Mouse (Mus musculus) heart, postnatal 4 days (tissue): Measurements from ENCODE around the gene Rbm24. TPM values are rescaled to one million over a fixed set of nuclear protein-coding genes. Genes with fewer than 3 reads are reported as not detected.

ENCODE experiments used
- DNase-seq: peaks from one replicate; pipeline ENCODE4 v3.0.0; 2021
- total RNA-seq, 2 experiments: library from RNA; stranded (reverse); gene quantifications; 2 replicates each; pipeline ENCODE4 v1.2.3; 2021

Gene Rbm24
- total RNA-seq, 2 experiments from 2014 or later = 262 to 288 TPM

DNA sequence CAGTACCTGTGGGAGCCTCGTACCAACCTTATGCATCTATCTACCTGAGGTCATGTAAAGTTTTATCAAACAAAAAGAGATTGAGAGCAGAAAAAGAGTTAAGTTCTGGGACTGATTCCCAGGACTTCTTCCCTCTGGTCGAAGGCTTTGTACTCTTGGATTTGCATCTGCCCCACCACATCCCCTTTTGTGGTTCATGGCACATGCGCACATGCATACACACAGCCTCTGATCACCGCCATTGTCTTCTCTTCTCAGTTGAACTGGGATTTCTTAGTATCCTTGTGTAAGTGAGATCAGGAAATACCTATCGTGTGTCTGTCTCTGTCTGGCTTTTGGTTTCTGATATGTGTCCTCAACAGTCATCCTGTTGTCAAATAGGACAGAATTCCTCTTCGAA lies 20.7 kb downstream of the Rbm24 start:
- DNase-seq = no peak

- DNase-seq = no peak
These were observed 25.8 kb downstream of the Rbm24 start for GRCm38 (mm10) chr13:46444021-46444420.

GRCm38 (mm10) chr13:46446062-46446461 lies 27.8 kb downstream of the Rbm24 start:
- no peak for DNase-seq

DNA sequence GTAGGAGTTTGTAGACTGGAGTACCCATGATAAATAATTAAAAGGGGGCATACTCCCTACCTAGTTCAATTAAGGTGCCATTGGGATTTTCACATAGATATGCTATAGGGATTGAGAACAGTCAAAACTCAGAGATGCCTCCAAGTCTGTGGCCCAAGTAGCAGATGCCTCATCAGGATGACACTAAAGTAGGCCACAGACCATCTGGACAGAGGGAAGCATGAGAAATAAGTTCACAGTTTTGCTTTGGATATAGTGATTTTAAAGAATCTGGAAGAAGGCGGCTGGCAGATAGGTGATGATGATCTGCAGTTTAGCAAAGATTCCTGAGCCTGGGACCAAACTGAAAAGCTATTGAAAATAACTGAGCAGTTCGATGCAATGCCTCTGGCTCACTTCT lies 30.0 kb downstream of the Rbm24 start:
- no peak for DNase-seq

DNA sequence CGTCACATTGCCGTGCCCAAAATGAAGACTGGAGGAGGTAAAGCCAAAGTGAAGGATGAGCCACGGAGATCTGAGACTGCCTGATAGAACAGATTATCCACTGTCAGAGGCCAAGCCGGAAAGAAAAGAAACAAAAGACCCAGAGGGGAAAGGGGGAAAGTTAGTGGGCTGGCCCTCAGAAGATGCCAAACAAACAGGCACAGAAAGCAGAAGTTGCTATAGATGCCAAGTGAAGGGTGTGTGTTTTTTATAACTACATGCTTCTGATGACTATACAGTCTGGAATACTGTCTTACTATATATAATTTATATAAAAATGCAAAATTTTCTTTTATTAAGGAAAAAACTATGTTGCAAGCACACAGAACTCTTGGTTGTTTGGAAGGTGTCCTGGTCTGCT lies 31.7 kb downstream of the Rbm24 start:
- DNase-seq = no peak

DNA sequence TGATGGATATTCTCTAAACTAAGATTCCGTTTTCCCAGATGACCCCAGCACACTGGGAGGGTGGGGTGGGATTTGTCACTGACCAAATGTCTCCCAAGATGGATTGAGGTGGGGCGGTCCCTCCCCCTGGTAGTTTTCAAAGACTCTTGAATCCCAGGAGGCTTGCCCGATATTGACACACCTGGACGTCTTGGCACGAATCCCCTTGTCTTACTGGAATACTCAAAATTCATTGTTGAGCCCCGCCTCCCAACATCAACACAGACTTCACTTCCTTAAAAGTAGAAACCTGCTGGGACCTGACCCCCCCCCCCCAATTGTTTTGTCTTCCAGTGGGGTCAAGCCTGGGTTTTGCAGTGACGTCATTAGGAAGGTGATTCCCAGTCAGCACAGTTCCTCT lies 32.4 kb downstream of the Rbm24 start:
- DNase-seq = no peak

DNA sequence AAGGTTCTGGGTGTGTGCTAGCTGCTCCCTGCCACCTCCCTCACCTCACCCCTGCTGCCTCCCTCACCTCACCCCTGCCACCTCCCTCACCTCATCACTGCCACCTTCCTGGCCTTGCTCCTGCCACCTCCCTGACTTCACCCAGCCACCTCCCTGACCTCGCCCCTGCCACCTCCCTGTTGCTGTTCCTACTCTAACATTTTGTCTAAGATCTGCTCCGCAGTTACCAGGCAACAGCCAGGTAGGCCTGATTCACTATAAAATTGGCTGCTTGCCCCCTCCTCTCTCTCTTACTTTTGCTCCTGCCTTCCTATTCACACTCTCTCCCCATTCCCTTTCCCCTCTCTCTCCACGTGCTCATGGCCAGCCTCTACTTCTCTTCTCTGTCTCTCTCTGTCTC lies 33.3 kb downstream of the Rbm24 start:
- no peak for DNase-seq

- no peak for DNase-seq
These were observed 41.3 kb downstream of the Rbm24 start for GRCm38 (mm10) chr13:46459546-46459945.

- no peak for DNase-seq
These were observed 44.0 kb downstream of the Rbm24 start for GRCm38 (mm10) chr13:46462280-46462679.

- DNase-seq = no peak
These were observed 45.5 kb downstream of the Rbm24 start for GRCm38 (mm10) chr13:46463764-46464163.

- no peak for DNase-seq
These were observed 50.0 kb downstream of the Rbm24 start for GRCm38 (mm10) chr13:46468251-46468650.

DNA sequence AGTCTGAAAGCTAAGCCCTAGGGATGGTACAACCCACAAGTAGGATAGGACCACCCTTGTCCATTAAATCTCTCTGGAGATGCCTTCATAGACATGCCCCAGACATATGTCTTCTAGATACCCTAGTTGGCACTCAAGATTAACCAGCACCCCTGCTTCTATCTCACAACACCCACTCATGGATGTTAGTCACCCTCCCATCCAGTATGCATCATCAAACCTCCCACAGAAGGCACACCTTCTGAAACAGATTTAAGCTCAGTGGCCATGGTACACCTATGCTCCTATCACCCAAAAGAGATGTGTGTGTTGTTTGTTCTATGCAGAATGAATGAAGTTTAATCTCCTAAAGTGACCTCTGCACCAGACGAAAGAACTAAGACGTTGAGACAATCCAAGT lies 51.3 kb downstream of the Rbm24 start:
- no peak for DNase-seq

Other genes starting within 250 kb of the Rbm24 start
- under 1 TPM; 0.18 to 0.45 TPM for gene Stmnd1, start 144.7 kb upstream of the Rbm24 start, total RNA-seq
- gene Cap2, start 83.4 kb downstream of the Rbm24 start, total RNA-seq = 100 to 1,000 TPM; 182 to 185 TPM